Mouse (Mus musculus) splenic B cell, adult 2 months (primary cell): ENCODE results near the gene Snrpd2.
"Not testable (repeated sequence)": the region's sequence is repeated elsewhere in the genome, so short reads cannot be mapped to it uniquely, and the experiment has no call there.

ENCODE experiments used
- DNase-seq: peaks from one replicate; pipeline ENCODE4 v3.0.0-alpha.2; 2011; ENCODE audit warnings: low read depth, low spot score
- H3K27me3 ChIP-seq: 2 replicates; pipeline ENCODE4 v1.6.1; 2012; ENCODE audit warnings: mild to moderate bottlenecking, low read length, moderate library complexity, mixed read lengths; ENCODE audit not compliant: control insufficient read depth, poor library complexity, insufficient read depth, severe bottlenecking
- H3K36me3 ChIP-seq: 2 replicates; pipeline ENCODE4 v1.6.1; 2012; ENCODE audit warnings: mild to moderate bottlenecking, low read length, moderate library complexity, mixed read lengths; ENCODE audit not compliant: control insufficient read depth, poor library complexity, insufficient read depth, severe bottlenecking

Gene Snrpd2

GRCm38 (mm10) chr7:19136168-19136567, 13.4 kb upstream of the Snrpd2 start:
- H3K36me3 ChIP-seq = peaks cover 7% of the 10 kb centered on the region
- DNase-seq = no peak
- no peaks in the 10 kb centered on the region for H3K27me3 ChIP-seq

- DNase-seq = no peak
- peaks cover 7% of the 10 kb centered on the region for H3K36me3 ChIP-seq
- H3K27me3 ChIP-seq = no peaks in the 10 kb centered on the region
Measured at GRCm38 (mm10) chr7:19136673-19137334, 12.7 kb upstream of the Snrpd2 start.

- DNase-seq = peak; percentile 72
- H3K36me3 ChIP-seq = peaks cover 7% of the 10 kb centered on the region
- no peaks in the 10 kb centered on the region for H3K27me3 ChIP-seq
Measured at GRCm38 (mm10) chr7:19137380-19137779, 12.1 kb upstream of the Snrpd2 start.

- H3K27me3 ChIP-seq = no peaks in the 10 kb centered on the region
- no peak for DNase-seq
- H3K36me3 ChIP-seq = no peaks in the 10 kb centered on the region
Measured at GRCm38 (mm10) chr7:19146793-19147192, 2.7 kb upstream of the Snrpd2 start.

GRCm38 (mm10) chr7:19147497-19148045, 2.0 kb upstream of the Snrpd2 start:
- DNase-seq = no peak
- Histone ChIP-seq H3K27me3 (no peaks in the 10 kb centered on the region), H3K36me3 (no peaks in the 10 kb centered on the region)

- Histone ChIP-seq H3K36me3 (no peaks in the 10 kb centered on the region), H3K27me3 (no peaks in the 10 kb centered on the region)
- no peak for DNase-seq
Measured at GRCm38 (mm10) chr7:19148180-19148874, 1.2 kb upstream of the Snrpd2 start.

- DNase-seq = peak; percentile 99
- Histone ChIP-seq H3K27me3 (no peaks in the 10 kb centered on the region), H3K36me3 (no peaks in the 10 kb centered on the region; the same call in 1 of the 2 replicates)
Measured at GRCm38 (mm10) chr7:19148875-19149541, 514 bp upstream of the Snrpd2 start, which contains the start of gene Qpctl. Qpctl (minus strand) TSS chr7:19149291.

GRCm38 (mm10) chr7:19151121-19151520, 1.6 kb downstream of the Snrpd2 start:
- DNase-seq, H3K36me3 ChIP-seq, H3K27me3 ChIP-seq: not testable (repeated sequence)

- Histone ChIP-seq H3K27me3 (no peaks in the 10 kb centered on the region), H3K36me3 (no peaks in the 10 kb centered on the region; the same call in 1 of the 2 replicates)
- no peak for DNase-seq
Measured at GRCm38 (mm10) chr7:19154796-19155195, 5.3 kb downstream of the Snrpd2 start.

- H3K36me3 ChIP-seq = no peaks in the 10 kb centered on the region; the same call in 1 of the 2 replicates
- H3K27me3 ChIP-seq = no peaks in the 10 kb centered on the region
- DNase-seq = no peak
Measured at GRCm38 (mm10) chr7:19155825-19156475, 6.4 kb downstream of the Snrpd2 start.

GRCm38 (mm10) chr7:19157160-19157800, 7.8 kb downstream of the Snrpd2 start:
- H3K27me3 ChIP-seq = no peaks in the 10 kb centered on the region
- H3K36me3 ChIP-seq = no peaks in the 10 kb centered on the region; the same call in 1 of the 2 replicates
- DNase-seq = peak; percentile 91

- no peaks in the 10 kb centered on the region for H3K27me3 ChIP-seq
- H3K36me3 ChIP-seq = no peaks in the 10 kb centered on the region; the same call in 1 of the 2 replicates
- DNase-seq = no peak
Measured at GRCm38 (mm10) chr7:19158601-19159000, 9.1 kb downstream of the Snrpd2 start.

- Histone ChIP-seq H3K36me3 (no peaks in the 10 kb centered on the region; the same call in 1 of the 2 replicates), H3K27me3 (no peaks in the 10 kb centered on the region; the same call in 1 of the 2 replicates)
- DNase-seq = no peak
Measured at GRCm38 (mm10) chr7:19159411-19159810, 9.9 kb downstream of the Snrpd2 start.

GRCm38 (mm10) chr7:19160115-19160514, 10.6 kb downstream of the Snrpd2 start:
- H3K27me3 ChIP-seq = no peaks in the 10 kb centered on the region; the same call in 1 of the 2 replicates
- H3K36me3 ChIP-seq = no peaks in the 10 kb centered on the region; the same call in 1 of the 2 replicates
- no peak for DNase-seq
